Mouse (Mus musculus) T-cell, adult 66 days (primary cell): ENCODE measurements around the gene Lrriq3. TPM values are rescaled to one million over a fixed set of nuclear protein-coding genes. Genes with fewer than 3 reads are reported as not detected.

Source experiments
- total RNA-seq, 2 experiments: library from RNA; stranded (reverse); gene quantifications; 3 replicates in 1 of 2; 4 replicates in 1 of 2; pipeline ENCODE4 v1.2.4; 2023

Gene Lrriq3
- not detected for total RNA-seq

GRCm38 (mm10) chr3:155093116-155093956, at the start of gene Lrriq3, which contains the start of gene Fpgt:
Lrriq3 (plus strand) TSS chr3:155093434.
Fpgt (minus strand) TSS chr3:155093403.

GRCm38 (mm10) chr3:155055231-155055916, 37.9 kb upstream of the Lrriq3 start, which contains the start of gene Tnni3k:
Tnni3k (minus strand) TSS chr3:155055407.

Other genes starting within 250 kb of the Lrriq3 start
- not detected for gene Tnni3k, start 38.0 kb upstream of the Lrriq3 start, total RNA-seq
- gene Fpgt, start within 50 bp of the Lrriq3 start, total RNA-seq, result 10 to 100 TPM; 18.8 to 25.3 TPM